Mouse (Mus musculus) lung, embryonic 15.5 days (tissue): Measurements from ENCODE around the gene Alg11. TPM values are rescaled to one million over a fixed set of nuclear protein-coding genes. Genes with fewer than 3 reads are reported as not detected.

Experiments used
- ATAC-seq: fragments of 200-750 bp; cut with Nextera tagmentation; 2 replicates; pipeline ENCODE4 v1.8.0; 2017; ENCODE audit warnings: moderate number of reproducible peaks, borderline replicate concordance; ENCODE audit not compliant: low FRiP score, low TSS enrichment; ENCODE audit errors: extremely low read depth
- H3K27ac ChIP-seq: fragments of 300-500 bp; sonication (generic); 2 replicates; pipeline ENCODE4 v1.5.1; 2015; ENCODE audit warnings: moderate library complexity, mild to moderate bottlenecking, inconsistent platforms
- H3K27me3 ChIP-seq: fragments of 300-500 bp; sonication (generic); 2 replicates; pipeline ENCODE4 v1.6.1; 2015; ENCODE audit warnings: inconsistent platforms
- H3K36me3 ChIP-seq: fragments of 300-500 bp; sonication (generic); 2 replicates; pipeline ENCODE4 v1.6.1; 2015; ENCODE audit warnings: inconsistent platforms
- H3K4me1 ChIP-seq: fragments of 300-500 bp; sonication (generic); 2 replicates; pipeline ENCODE4 v1.6.1; 2015; ENCODE audit warnings: inconsistent platforms
- H3K4me2 ChIP-seq: fragments of 300-500 bp; sonication (generic); 2 replicates; pipeline ENCODE4 v1.6.1; 2015; ENCODE audit warnings: inconsistent platforms, mild to moderate bottlenecking, moderate library complexity
- H3K4me3 ChIP-seq: fragments of 300-500 bp; sonication (generic); 2 replicates; pipeline ENCODE4 v1.5.1; 2015; ENCODE audit warnings: mild to moderate bottlenecking, inconsistent platforms
- H3K9ac ChIP-seq: fragments of 300-500 bp; sonication (generic); 2 replicates; pipeline ENCODE4 v1.6.1; 2015; ENCODE audit warnings: inconsistent platforms
- H3K9me3 ChIP-seq: fragments of 300-500 bp; sonication (generic); 2 replicates; pipeline ENCODE4 v1.6.1; 2016; ENCODE audit warnings: inconsistent platforms
- WGBS: fragments of 180-500 bp; shearing (Covaris S2); methylation state at CpG from one replicate; pipeline ENCODE4 v1.1.7; 2015; 5-methylcytosine and 5-hydroxymethylcytosine counted together
- polyA plus RNA-seq: library from polyadenylated mRNA; unstranded; fragments of >200 nt; fragmentation: Nextera tagmentation; extraction: Ambion mirVana; gene quantifications from 2 replicates; pipeline ENCODE4 v1.2.1, GENCODE M21; 2015

Gene Alg11
- polyA plus RNA-seq, 1 experiment from 2014 or later: 27.3 TPM

- Histone ChIP-seq H3K9ac (no peak overlapping the region), H3K27ac (no peak overlapping the region), H3K4me2 (no peak overlapping the region), H3K4me3 (no peak overlapping the region), H3K9me3 (no peaks in the 10 kb centered on the region), H3K36me3 (no peaks in the 10 kb centered on the region), H3K27me3 (peaks cover 7% of the 10 kb centered on the region; the same call in 1 of the 2 replicates), H3K4me1 (no peaks in the 10 kb centered on the region)
- no peak for ATAC-seq
- WGBS: 60% methylated on average over 3 of the region's 3 CpGs
These were observed 18.0 kb upstream of the Alg11 start for GRCm38 (mm10) chr8:22042515-22042914.

- WGBS: 11% methylated on average over 12 of the region's 12 CpGs
- Histone ChIP-seq H3K27ac (no peak overlapping the region), H3K36me3 (no peaks in the 10 kb centered on the region), H3K9ac (no peak overlapping the region), H3K9me3 (no peaks in the 10 kb centered on the region), H3K27me3 (peaks cover 7% of the 10 kb centered on the region; the same call in 1 of the 2 replicates), H3K4me2 (no peak overlapping the region), H3K4me1 (no peaks in the 10 kb centered on the region), H3K4me3 (no peak overlapping the region)
- ATAC-seq: no peak
These were observed 16.8 kb upstream of the Alg11 start for GRCm38 (mm10) chr8:22043706-22044105.

- peak; percentile 39; the same call in 1 of the 2 replicates for ATAC-seq
- Histone ChIP-seq H3K4me3 (no peak overlapping the region), H3K27ac (no peak overlapping the region), H3K9ac (no peak overlapping the region), H3K4me2 (no peak overlapping the region), H3K4me1 (no peaks in the 10 kb centered on the region), H3K9me3 (no peaks in the 10 kb centered on the region), H3K36me3 (no peaks in the 10 kb centered on the region), H3K27me3 (no peaks in the 10 kb centered on the region)
- WGBS: 62% methylated on average over 2 of the region's 2 CpGs
These were observed 12.6 kb upstream of the Alg11 start for GRCm38 (mm10) chr8:22047699-22048464.

- H3K4me1 ChIP-seq: no peaks in the 10 kb centered on the region
- WGBS: 64% methylated on average over 12 of the region's 12 CpGs
- peaks cover 26% of the 10 kb centered on the region for H3K27me3 ChIP-seq
- no peak overlapping the region for H3K4me2 ChIP-seq
- no peaks in the 10 kb centered on the region for H3K9me3 ChIP-seq
- H3K27ac ChIP-seq: no peak overlapping the region
- no peak overlapping the region for H3K9ac ChIP-seq
- no peaks in the 10 kb centered on the region for H3K36me3 ChIP-seq
- ATAC-seq: peak; percentile 47; the same call in 1 of the 2 replicates
- no peak overlapping the region for H3K4me3 ChIP-seq
These were observed 5.6 kb upstream of the Alg11 start for GRCm38 (mm10) chr8:22054674-22055491.

GRCm38 (mm10) chr8:22055492-22055877 lies 5.0 kb upstream of the Alg11 start:
- Histone ChIP-seq H3K4me2 (no peak overlapping the region), H3K36me3 (no peaks in the 10 kb centered on the region), H3K27me3 (peaks cover 30% of the 10 kb centered on the region), H3K9me3 (no peaks in the 10 kb centered on the region), H3K4me3 (no peak overlapping the region), H3K4me1 (no peaks in the 10 kb centered on the region), H3K27ac (no peak overlapping the region), H3K9ac (no peak overlapping the region)
- no peak for ATAC-seq
- 92% methylated on average over 2 of the region's 2 CpGs for WGBS

- Histone ChIP-seq H3K27me3 (peaks cover 30% of the 10 kb centered on the region), H3K27ac (no peak overlapping the region), H3K9ac (no peak overlapping the region), H3K9me3 (no peaks in the 10 kb centered on the region), H3K4me1 (peaks cover 5% of the 10 kb centered on the region; the same call in 1 of the 2 replicates), H3K36me3 (no peaks in the 10 kb centered on the region), H3K4me3 (no peak overlapping the region), H3K4me2 (no peak overlapping the region)
- no peak for ATAC-seq
- 70% methylated on average over 3 of the region's 3 CpGs for WGBS
These were observed 3.7 kb upstream of the Alg11 start for GRCm38 (mm10) chr8:22056850-22057249.

GRCm38 (mm10) chr8:22058368-22058767 lies 2.2 kb upstream of the Alg11 start:
- H3K27me3 ChIP-seq: peaks cover 30% of the 10 kb centered on the region
- H3K36me3 ChIP-seq: no peaks in the 10 kb centered on the region
- no peak for ATAC-seq
- no peak overlapping the region for H3K4me2 ChIP-seq
- H3K4me3 ChIP-seq: no peak overlapping the region
- H3K27ac ChIP-seq: no peak overlapping the region
- peaks cover 5% of the 10 kb centered on the region; the same call in 1 of the 2 replicates for H3K4me1 ChIP-seq
- H3K9me3 ChIP-seq: no peaks in the 10 kb centered on the region
- no peak overlapping the region for H3K9ac ChIP-seq
- 65% methylated on average over 9 of the region's 9 CpGs for WGBS

- 44% methylated on average over 11 of the region's 11 CpGs for WGBS
- ATAC-seq: no peak
- Histone ChIP-seq H3K9me3 (no peaks in the 10 kb centered on the region), H3K4me3 (peak overlapping the region; percentile 63), H3K27me3 (peaks cover 30% of the 10 kb centered on the region), H3K4me1 (peaks cover 5% of the 10 kb centered on the region; the same call in 1 of the 2 replicates), H3K4me2 (peak overlapping the region; percentile 95), H3K36me3 (peaks cover 5% of the 10 kb centered on the region; the same call in 1 of the 2 replicates), H3K9ac (peak overlapping the region; percentile 21; the same call in 1 of the 2 replicates), H3K27ac (no peak overlapping the region)
These were observed 1.3 kb upstream of the Alg11 start for GRCm38 (mm10) chr8:22059153-22059738.

GRCm38 (mm10) chr8:22059821-22060445 lies 588 bp upstream of the Alg11 start, which contains the start of gene Atp7b:
TSS of gene Atp7b (minus strand) at chr8:22060305.
- H3K4me3 ChIP-seq: peak within 1 kb of the TSS; percentile 63
- peaks cover 5% of the 10 kb centered on the region; the same call in 1 of the 2 replicates for H3K4me1 ChIP-seq
- WGBS: under 1% methylated on average over 37 of the region's 46 CpGs
- H3K36me3 ChIP-seq: peaks cover 11% of the 10 kb centered on the region
- no peaks in the 10 kb centered on the region for H3K9me3 ChIP-seq
- H3K27me3 ChIP-seq: peaks cover 30% of the 10 kb centered on the region
- peak; percentile 89 for ATAC-seq
- H3K27ac ChIP-seq: no peak within 1 kb of the TSS
- peak within 1 kb of the TSS; percentile 45 for H3K9ac ChIP-seq
- H3K4me2 ChIP-seq: peak within 1 kb of the TSS; percentile 95

- Histone ChIP-seq H3K4me1 (peaks cover 5% of the 10 kb centered on the region; the same call in 1 of the 2 replicates), H3K27me3 (peaks cover 30% of the 10 kb centered on the region), H3K9me3 (no peaks in the 10 kb centered on the region), H3K27ac (no peak overlapping the region), H3K36me3 (peaks cover 23% of the 10 kb centered on the region), H3K4me2 (peak overlapping the region; percentile 95), H3K4me3 (peak overlapping the region; percentile 63), H3K9ac (0 out of 2 replicates have a peak overlapping the region, but pooled peaks have one; percentile 1)
- WGBS: 2% methylated on average over 3 of the region's 3 CpGs
- no peak for ATAC-seq
These were observed 605 bp downstream of the Alg11 start for GRCm38 (mm10) chr8:22061126-22061525.

- no peak for ATAC-seq
- WGBS: 72% methylated on average over 9 of the region's 9 CpGs
- H3K36me3 ChIP-seq: no peaks in the 10 kb centered on the region
- H3K4me3 ChIP-seq: no peak overlapping the region
- no peak overlapping the region for H3K27ac ChIP-seq
- H3K27me3 ChIP-seq: no peaks in the 10 kb centered on the region
- H3K4me2 ChIP-seq: no peak overlapping the region
- H3K4me1 ChIP-seq: no peaks in the 10 kb centered on the region
- no peak overlapping the region for H3K9ac ChIP-seq
- H3K9me3 ChIP-seq: no peaks in the 10 kb centered on the region
These were observed 18.9 kb downstream of the Alg11 start for GRCm38 (mm10) chr8:22079313-22080007.
